Mouse (Mus musculus) limb, embryonic 11.5 days (tissue): Measurements from ENCODE around the gene Phf21a. TPM values are rescaled to one million over a fixed set of nuclear protein-coding genes. Genes with fewer than 3 reads are reported as not detected.

Experiments used
- ATAC-seq: fragments of 200-750 bp; cut with Nextera tagmentation; 2 replicates; pipeline ENCODE4 v1.8.0; 2017; ENCODE audit warnings: low read depth; ENCODE audit not compliant: insufficient number of reproducible peaks, low FRiP score, low TSS enrichment
- DNase-seq: peaks from one replicate; pipeline ENCODE4 v3.0.0-alpha.2; 2015; ENCODE audit warnings: low spot score
- H3K27ac ChIP-seq: fragments of 300-500 bp; sonication (generic); replicated peaks from 2 replicates; pipeline ENCODE4 v1.5.1; 2014; ENCODE audit warnings: low read depth, mild to moderate bottlenecking, low read length
- H3K27me3 ChIP-seq: fragments of 300-500 bp; sonication (generic); 2 replicates; pipeline ENCODE4 v1.6.1; 2014; ENCODE audit warnings: mild to moderate bottlenecking, low read length, mixed read lengths; ENCODE audit not compliant: control insufficient read depth, insufficient read depth
- H3K36me3 ChIP-seq: fragments of 300-500 bp; sonication (generic); 2 replicates; pipeline ENCODE4 v1.6.1; 2014; ENCODE audit warnings: mild to moderate bottlenecking, low read length, moderate library complexity, mixed read lengths; ENCODE audit not compliant: control insufficient read depth, insufficient read depth
- H3K4me1 ChIP-seq: fragments of 300-500 bp; sonication (generic); 2 replicates; pipeline ENCODE4 v1.6.1; 2014; ENCODE audit warnings: low read length, mixed read lengths; ENCODE audit not compliant: control insufficient read depth, insufficient read depth
- H3K4me2 ChIP-seq: fragments of 300-500 bp; sonication (generic); 2 replicates; pipeline ENCODE4 v1.6.1; 2014; ENCODE audit warnings: low read depth, mild to moderate bottlenecking, moderate library complexity; ENCODE audit not compliant: severe bottlenecking
- H3K4me3 ChIP-seq: fragments of 300-500 bp; sonication (generic); 2 replicates; pipeline ENCODE4 v1.5.1; 2014; ENCODE audit warnings: low read depth, low read length
- H3K9ac ChIP-seq: fragments of 300-500 bp; sonication (generic); 2 replicates; pipeline ENCODE4 v1.6.1; 2014; ENCODE audit warnings: mild to moderate bottlenecking, low read length
- H3K9me3 ChIP-seq: fragments of 300-500 bp; sonication (generic); 2 replicates; pipeline ENCODE4 v1.6.1; 2016; ENCODE audit warnings: low read length; ENCODE audit not compliant: control insufficient read depth
- WGBS: fragments of 180-500 bp; shearing (Covaris S2); extraction: QIAGEN DNeasy Blood & Tissue Kit; methylation state at CpG from one replicate; pipeline ENCODE4 v1.1.7; 2014; 5-methylcytosine and 5-hydroxymethylcytosine counted together
- polyA plus RNA-seq: library from polyadenylated mRNA; unstranded; fragments of >200 nt; fragmentation: Nextera tagmentation; extraction: Ambion mirVana; gene quantifications from 2 replicates; pipeline ENCODE4 v1.2.1, GENCODE M21; 2014

Phf21a gene
- polyA plus RNA-seq, 1 experiment from 2014 or later = 38.7 TPM

- H3K4me3 ChIP-seq = no peak overlapping the region
- no peak overlapping the region for H3K9ac ChIP-seq
- no peaks in the 10 kb centered on the region for H3K4me1 ChIP-seq
- DNase-seq (no peak), ATAC-seq (no peak)
- H3K27ac ChIP-seq = no peak overlapping the region
- no peaks in the 10 kb centered on the region for H3K9me3 ChIP-seq
- no peaks in the 10 kb centered on the region for H3K27me3 ChIP-seq
- 92% methylated on average over 5 of the region's 5 CpGs for WGBS
- H3K36me3 ChIP-seq = peaks cover 13% of the 10 kb centered on the region; the same call in 1 of the 2 replicates
- H3K4me2 ChIP-seq = no peak overlapping the region
Measured at GRCm38 (mm10) chr2:92234768-92235332, 141.9 kb downstream of the Phf21a start.

GRCm38 (mm10) chr2:92240299-92240698 lies 147.4 kb downstream of the Phf21a start:
- 95% methylated on average over 2 of the region's 2 CpGs for WGBS
- no peak overlapping the region for H3K4me3 ChIP-seq

GRCm38 (mm10) chr2:92240816-92241215 lies 147.9 kb downstream of the Phf21a start:
- H3K36me3 ChIP-seq = peaks cover 7% of the 10 kb centered on the region; the same call in 1 of the 2 replicates
- no peak overlapping the region for H3K9ac ChIP-seq
- H3K27ac ChIP-seq = no peak overlapping the region
- H3K9me3 ChIP-seq = no peaks in the 10 kb centered on the region
- H3K27me3 ChIP-seq = no peaks in the 10 kb centered on the region
- no peak for ATAC-seq
- H3K4me1 ChIP-seq = no peaks in the 10 kb centered on the region
- no peak for DNase-seq
- no peak overlapping the region for H3K4me2 ChIP-seq
- no peak overlapping the region for H3K4me3 ChIP-seq
- 96% methylated on average over 2 of the region's 2 CpGs for WGBS

More at GRCm38 (mm10) chr2:92240299-92240698, 147.4 kb downstream of the Phf21a start:
- H3K36me3 ChIP-seq = peaks cover 7% of the 10 kb centered on the region; the same call in 1 of the 2 replicates
- no peaks in the 10 kb centered on the region for H3K9me3 ChIP-seq
- H3K4me1 ChIP-seq = no peaks in the 10 kb centered on the region
- ATAC-seq (no peak), DNase-seq (no peak)
- no peak overlapping the region for H3K27ac ChIP-seq
- H3K4me2 ChIP-seq = no peak overlapping the region
- H3K9ac ChIP-seq = no peak overlapping the region
- H3K27me3 ChIP-seq = no peaks in the 10 kb centered on the region

- Histone ChIP-seq H3K4me1 (no peaks in the 10 kb centered on the region), H3K4me2 (no peak overlapping the region), H3K4me3 (no peak overlapping the region), H3K9ac (no peak overlapping the region), H3K27ac (no peak overlapping the region), H3K9me3 (no peaks in the 10 kb centered on the region), H3K27me3 (no peaks in the 10 kb centered on the region), H3K36me3 (peaks cover 3% of the 10 kb centered on the region; the same call in 1 of the 2 replicates)
- WGBS = 83% methylated on average over 3 of the region's 3 CpGs
- no peak for DNase-seq
- no peak for ATAC-seq
Measured at GRCm38 (mm10) chr2:92241317-92241716, 148.4 kb downstream of the Phf21a start.

GRCm38 (mm10) chr2:92246112-92246511 lies 153.2 kb downstream of the Phf21a start:
- DNase-seq (no peak), ATAC-seq (no peak)
- H3K4me2 ChIP-seq = no peak overlapping the region
- 97% methylated on average over 1 of the region's 1 CpGs for WGBS
- no peak overlapping the region for H3K27ac ChIP-seq
- H3K27me3 ChIP-seq = no peaks in the 10 kb centered on the region
- H3K9ac ChIP-seq = no peak overlapping the region
- H3K4me1 ChIP-seq = no peaks in the 10 kb centered on the region
- peaks cover 2% of the 10 kb centered on the region; the same call in 1 of the 2 replicates for H3K36me3 ChIP-seq
- H3K4me3 ChIP-seq = no peak overlapping the region
- no peaks in the 10 kb centered on the region for H3K9me3 ChIP-seq

- no peak overlapping the region for H3K4me2 ChIP-seq
- H3K36me3 ChIP-seq = peaks cover 2% of the 10 kb centered on the region; the same call in 1 of the 2 replicates
- no peak overlapping the region for H3K27ac ChIP-seq
- no peaks in the 10 kb centered on the region for H3K9me3 ChIP-seq
- no peaks in the 10 kb centered on the region for H3K4me1 ChIP-seq
- WGBS = 95% methylated on average over 2 of the region's 2 CpGs
- DNase-seq = no peak
- no peaks in the 10 kb centered on the region for H3K27me3 ChIP-seq
- H3K9ac ChIP-seq = no peak overlapping the region
- H3K4me3 ChIP-seq = no peak overlapping the region
- ATAC-seq = no peak
Measured at GRCm38 (mm10) chr2:92247711-92248110, 154.8 kb downstream of the Phf21a start.

- ATAC-seq (no peak), DNase-seq (no peak)
- peaks cover 2% of the 10 kb centered on the region; the same call in 1 of the 2 replicates for H3K36me3 ChIP-seq
- no peak overlapping the region for H3K4me2 ChIP-seq
- H3K27me3 ChIP-seq = no peaks in the 10 kb centered on the region
- no peak overlapping the region for H3K4me3 ChIP-seq
- no peak overlapping the region for H3K9ac ChIP-seq
- no peak overlapping the region for H3K27ac ChIP-seq
- H3K4me1 ChIP-seq = no peaks in the 10 kb centered on the region
- no peaks in the 10 kb centered on the region for H3K9me3 ChIP-seq
- 83% methylated on average over 2 of the region's 2 CpGs for WGBS
Measured at GRCm38 (mm10) chr2:92250472-92250871, 157.6 kb downstream of the Phf21a start.

- ATAC-seq (no peak), DNase-seq (no peak)
- Histone ChIP-seq H3K27ac (no peak overlapping the region), H3K9me3 (no peaks in the 10 kb centered on the region), H3K27me3 (no peaks in the 10 kb centered on the region), H3K9ac (no peak overlapping the region), H3K4me3 (no peak overlapping the region), H3K36me3 (no peaks in the 10 kb centered on the region; the same call in 1 of the 2 replicates), H3K4me2 (no peak overlapping the region), H3K4me1 (no peaks in the 10 kb centered on the region)
- 82% methylated on average over 5 of the region's 5 CpGs for WGBS
Measured at GRCm38 (mm10) chr2:92253777-92254176, 160.9 kb downstream of the Phf21a start.

- no peak overlapping the region for H3K9ac ChIP-seq
Measured at GRCm38 (mm10) chr2:92256141-92256540, 163.2 kb downstream of the Phf21a start.

More at GRCm38 (mm10) chr2:92256141-92256540, 163.2 kb downstream of the Phf21a start:
- ATAC-seq = no peak
- no peak overlapping the region for H3K4me3 ChIP-seq
- no peak overlapping the region for H3K27ac ChIP-seq
- no peaks in the 10 kb centered on the region; the same call in 1 of the 2 replicates for H3K36me3 ChIP-seq
- no peaks in the 10 kb centered on the region for H3K27me3 ChIP-seq
- 68% methylated on average over 7 of the region's 7 CpGs for WGBS
- H3K9me3 ChIP-seq = no peaks in the 10 kb centered on the region
- no peaks in the 10 kb centered on the region for H3K4me1 ChIP-seq
- no peak overlapping the region for H3K4me2 ChIP-seq
- DNase-seq = no peak
